Mouse (Mus musculus) adrenal gland, adult 18-20 months (tissue): ENCODE measurements around the gene Crkl. TPM values are rescaled to one million over a fixed set of nuclear protein-coding genes. Genes with fewer than 3 reads are reported as not detected.

Experiments used
- DNase-seq, 2 experiments: peaks; one replicate each; pipeline ENCODE4 v3.0.0; 2021 to 2022; ENCODE audit warnings: low spot score in 2 of 2
- long read RNA-seq, 2 experiments: library from polyadenylated mRNA; stranded (forward); transcript quantifications; one replicate each; pipeline ENCODE4 v2.0.0; 2021
- total RNA-seq, 2 experiments: library from RNA; stranded (reverse); gene quantifications; 1 replicate in 1 of 2; 2 replicates in 1 of 2; pipeline ENCODE4 v1.2.3; 2021

Gene Crkl
- 10 to 100 TPM; 38.3 to 39.2 TPM for total RNA-seq
- long read RNA-seq, experiment 1, full-length matches to known transcripts: 9 of 9 reads
- long read RNA-seq, experiment 1, partial matches to known transcripts: 0 of 9 reads
- long read RNA-seq, experiment 1, other reads (novel, unspliced or antisense): 0 of 9 reads
- long read RNA-seq, experiment 2, full-length matches to known transcripts: 4 of 12 reads
- long read RNA-seq, experiment 2, partial matches to known transcripts: 1 of 12 reads
- long read RNA-seq, experiment 2, other reads (novel, unspliced or antisense): 7 of 12 reads

GRCm38 (mm10) chr16:17451541-17452372 lies at the start of gene Crkl:
Gene Crkl, plus strand, starts transcription at chr16:17451987.
- DNase-seq: peak; percentile 97

GRCm38 (mm10) chr16:17402855-17403254 lies 48.9 kb upstream of the Crkl start:
- peak in 1 of 2 experiments; percentile 38 for DNase-seq

GRCm38 (mm10) chr16:17405271-17405696 lies 46.5 kb upstream of the Crkl start:
- peak; percentile 69 to 71 for DNase-seq

DNA sequence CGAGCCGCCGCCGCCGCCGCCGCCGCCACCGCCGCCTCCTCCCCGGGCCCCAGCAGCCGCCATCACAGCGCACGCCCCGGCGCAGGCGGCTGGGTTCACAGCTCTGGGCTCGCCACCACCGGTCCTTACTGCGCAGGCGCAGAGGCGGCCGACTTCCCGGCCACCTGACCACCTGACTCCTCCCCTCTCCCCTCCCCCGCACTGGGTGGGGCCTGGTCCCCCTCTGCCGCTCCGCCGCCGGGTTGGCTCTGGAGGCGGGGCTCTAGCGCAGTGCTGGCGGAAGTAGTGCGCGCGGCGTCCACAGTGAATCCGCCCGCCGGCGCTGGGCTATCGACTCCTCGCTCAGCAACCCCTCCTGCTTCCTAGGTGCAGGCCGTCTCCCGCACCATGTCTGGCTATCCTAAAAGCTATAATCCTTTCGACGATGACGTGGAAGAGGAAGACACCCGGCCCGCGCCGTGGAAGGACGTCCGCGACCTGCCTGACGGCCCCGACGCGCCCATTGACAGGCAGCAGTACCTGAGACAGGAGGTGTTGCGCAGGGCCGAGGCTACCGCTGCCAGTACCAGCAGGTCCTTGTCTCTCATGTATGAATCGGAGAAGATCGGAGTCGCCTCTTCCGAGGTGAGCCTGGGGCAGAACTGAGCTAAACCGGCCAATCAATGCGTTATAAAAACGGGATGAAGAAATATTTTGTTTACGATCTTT lies 45.9 kb upstream of the Crkl start, which contains the start of the genes Snap29 and Pi4ka:
Gene Snap29 (plus strand): TSS at position 251 of the 708 bp plus-strand sequence.
Gene Pi4ka (minus strand): TSS at position 579 of the 708 bp plus-strand sequence.
- DNase-seq: peak; percentile 100

DNA sequence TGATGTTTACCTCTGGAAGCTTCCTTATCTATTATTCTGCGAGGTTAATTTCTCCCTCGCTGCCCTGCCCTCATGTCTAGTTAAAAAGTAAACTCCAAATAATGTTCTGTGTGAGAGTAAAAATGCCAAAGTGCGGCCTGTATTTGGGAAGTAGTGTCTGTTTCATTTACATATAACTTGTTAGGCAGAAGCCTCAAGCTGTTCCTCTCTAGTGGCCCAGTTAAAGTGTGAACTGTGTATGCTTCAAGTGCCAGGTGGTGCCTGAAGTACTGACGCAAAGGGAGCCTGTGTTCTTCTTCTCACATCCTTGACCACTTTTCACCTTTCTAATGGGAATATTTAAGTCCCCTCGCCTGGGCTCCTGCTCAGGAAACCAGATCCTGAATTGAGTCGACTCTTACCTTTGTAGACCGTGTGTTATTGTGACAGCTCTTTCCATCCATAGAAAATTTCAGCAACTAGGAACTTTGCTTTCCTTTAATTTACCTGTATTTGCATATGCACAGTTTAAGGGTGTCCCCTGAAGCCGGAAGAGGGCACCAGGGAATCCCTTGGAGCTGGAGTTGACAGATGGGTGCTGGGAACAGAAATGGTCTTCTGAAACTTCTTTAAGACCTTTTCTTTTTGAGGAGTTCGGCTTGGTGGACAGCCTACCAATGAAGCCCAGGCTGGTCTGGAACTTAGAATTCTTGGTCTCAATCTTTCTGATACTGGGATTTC lies 45.1 kb upstream of the Crkl start:
- no peak for DNase-seq

DNA sequence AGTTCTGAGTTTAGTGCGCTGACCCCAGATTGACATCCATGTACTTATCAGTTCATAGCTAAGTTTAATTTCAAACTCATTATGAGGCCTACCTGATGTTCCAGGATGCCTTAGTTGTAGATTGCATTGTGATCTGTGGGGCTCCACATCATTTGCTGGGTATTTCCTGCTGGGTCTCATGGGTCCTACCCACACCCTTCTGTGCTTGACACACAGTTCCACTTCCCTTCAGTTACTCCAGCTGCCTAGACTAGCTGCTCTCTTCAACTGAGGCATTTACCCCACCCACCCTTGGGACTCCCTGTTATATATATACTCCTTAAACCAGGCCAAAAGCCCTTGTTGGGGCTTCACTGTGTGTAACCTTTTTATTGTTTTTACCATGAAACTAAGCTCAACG lies 42.7 kb upstream of the Crkl start:
- no peak for DNase-seq

- no peak for DNase-seq
These were observed 41.6 kb upstream of the Crkl start for GRCm38 (mm10) chr16:17410209-17410608.

DNA sequence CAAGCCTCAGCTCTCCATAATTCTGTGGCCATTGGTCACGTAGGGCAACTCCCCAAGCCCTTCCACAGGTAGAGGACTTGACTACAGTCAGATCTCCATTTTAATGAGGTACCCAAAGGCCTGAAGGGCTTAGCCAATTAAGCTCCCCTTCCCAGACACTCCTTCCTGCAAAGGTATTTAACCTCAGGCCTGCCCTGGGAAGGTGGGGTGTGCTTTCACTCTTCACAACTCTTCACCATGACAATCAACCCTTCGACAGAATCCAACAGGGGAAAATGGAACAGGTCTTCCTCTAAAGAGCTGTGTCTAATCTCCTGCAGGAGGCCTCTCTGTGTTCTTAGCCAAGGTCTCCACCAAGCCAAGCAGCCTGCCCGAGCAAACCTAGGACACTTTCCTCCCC lies 28.8 kb upstream of the Crkl start:
- DNase-seq: no peak

- DNase-seq: no peak
These were observed 19.2 kb upstream of the Crkl start for GRCm38 (mm10) chr16:17432576-17432975.

DNA sequence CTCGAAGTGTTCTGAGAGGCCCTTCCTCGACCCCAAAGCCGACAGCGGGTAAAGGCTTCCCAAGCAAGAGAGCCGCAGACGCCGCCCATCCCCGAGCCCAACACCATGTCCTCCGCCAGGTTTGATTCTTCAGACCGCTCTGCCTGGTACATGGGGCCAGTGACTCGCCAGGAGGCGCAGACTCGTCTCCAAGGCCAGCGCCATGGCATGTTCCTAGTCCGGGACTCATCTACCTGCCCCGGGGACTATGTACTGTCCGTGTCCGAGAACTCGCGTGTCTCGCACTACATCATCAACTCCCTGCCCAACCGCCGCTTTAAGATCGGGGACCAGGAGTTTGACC lies 557 bp downstream of the Crkl start:
- DNase-seq: peak in 1 of 2 experiments; percentile 46

DNA sequence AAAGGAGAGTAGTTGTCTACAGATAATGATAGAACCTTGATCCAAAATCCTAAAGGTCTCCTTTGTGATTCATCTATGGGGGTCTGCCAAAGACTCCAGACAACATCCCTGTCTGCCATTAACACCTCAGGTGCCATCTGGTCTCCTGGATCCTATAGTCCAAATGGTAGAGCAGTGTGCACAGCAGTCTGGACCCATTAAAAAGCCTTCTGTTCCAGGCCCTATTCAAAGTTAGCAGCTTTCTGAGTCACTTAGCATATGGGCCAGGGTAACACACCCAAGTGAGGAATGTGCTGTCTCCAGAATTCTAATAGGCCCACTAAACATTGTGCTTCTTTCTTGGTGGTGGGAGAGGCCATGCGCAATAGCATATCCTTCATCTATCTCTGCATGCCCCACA lies 5.1 kb downstream of the Crkl start:
- no peak for DNase-seq

- DNase-seq: no peak
These were observed 8.5 kb downstream of the Crkl start for GRCm38 (mm10) chr16:17460254-17460653.

GRCm38 (mm10) chr16:17461596-17461995 lies 9.8 kb downstream of the Crkl start:
- no peak for DNase-seq

GRCm38 (mm10) chr16:17463184-17463583 lies 11.4 kb downstream of the Crkl start:
- DNase-seq: no peak

DNA sequence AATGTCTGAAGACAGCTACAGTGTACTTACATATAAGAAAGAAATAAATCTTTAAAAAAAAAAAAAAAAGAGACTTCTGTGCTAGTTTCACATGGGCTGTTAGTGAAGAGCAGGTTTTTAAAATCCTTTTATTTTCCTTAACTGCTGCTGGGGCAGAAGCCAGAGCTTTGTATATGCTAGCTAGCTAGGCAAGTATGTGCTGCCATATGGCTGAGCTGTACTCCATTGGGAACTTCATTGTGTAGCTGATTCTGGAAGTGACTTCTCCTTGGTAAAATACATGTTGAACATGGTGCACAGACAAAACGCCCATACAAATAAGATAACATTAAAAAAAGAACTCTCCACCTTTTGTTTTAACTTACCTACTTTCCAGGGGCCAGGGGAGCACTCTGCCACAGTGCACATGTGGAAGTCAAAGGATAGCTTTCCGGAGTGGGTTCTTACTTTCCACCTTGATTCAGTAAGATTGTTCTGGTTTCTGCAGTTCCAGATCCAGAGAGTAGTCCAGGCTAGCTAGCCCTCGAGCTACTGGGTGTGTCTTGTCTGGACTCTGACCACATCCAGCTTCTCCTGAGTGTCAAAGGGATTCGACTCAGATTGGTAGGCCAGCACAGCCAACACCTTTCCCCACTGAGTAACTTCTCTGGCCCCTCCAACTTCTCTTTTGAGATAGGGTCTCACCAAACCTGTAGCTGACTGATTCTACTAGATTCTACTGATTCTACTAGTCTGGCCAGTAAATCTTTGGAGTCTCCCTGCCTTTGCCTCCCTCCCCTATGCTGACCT lies 15.3 kb downstream of the Crkl start:
- no peak for DNase-seq

- no peak for DNase-seq
These were observed 20.7 kb downstream of the Crkl start for GRCm38 (mm10) chr16:17472498-17472897.

- peak in 1 of 2 experiments; percentile 20 for DNase-seq
These were observed 22.3 kb downstream of the Crkl start for GRCm38 (mm10) chr16:17474091-17474490.

DNA sequence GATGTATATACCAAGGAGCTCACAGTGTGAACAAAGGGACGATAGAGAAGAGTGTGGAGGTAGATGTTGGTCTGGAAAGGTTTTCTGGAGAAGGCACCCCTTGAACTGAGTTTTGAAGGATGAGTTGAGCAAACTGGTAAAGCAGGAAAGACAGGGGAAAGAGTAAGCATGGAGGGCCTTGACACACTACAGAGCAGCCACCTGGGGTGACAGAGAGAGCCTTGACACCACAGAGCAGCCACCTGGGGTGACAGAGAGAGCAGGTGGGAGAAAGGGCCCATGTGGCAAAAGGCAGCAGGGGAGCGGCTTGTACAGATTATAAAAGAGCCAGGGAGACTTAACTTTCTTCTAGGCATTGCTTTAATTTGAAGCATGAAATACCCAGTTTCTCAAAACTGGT lies 23.0 kb downstream of the Crkl start:
- DNase-seq: no peak

DNA sequence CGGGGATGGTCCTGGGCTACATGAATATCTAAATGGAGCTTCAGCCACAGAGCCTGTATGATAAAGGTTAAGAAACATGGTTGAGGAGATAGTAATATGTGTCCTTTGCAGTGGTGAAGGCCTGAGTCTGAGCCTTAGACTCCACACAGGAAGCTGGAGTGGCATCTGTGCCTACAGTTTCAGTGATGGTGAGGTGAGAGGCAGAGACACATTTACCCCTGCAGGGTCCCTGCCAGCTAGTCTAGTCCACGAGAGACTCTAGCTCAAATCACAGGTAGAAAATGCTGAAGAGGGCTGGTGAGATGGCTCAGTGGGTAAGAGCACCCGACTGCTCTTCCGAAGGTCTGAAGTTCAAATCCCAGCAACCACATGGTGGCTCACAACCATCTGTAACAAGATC lies 23.5 kb downstream of the Crkl start:
- no peak for DNase-seq

DNA sequence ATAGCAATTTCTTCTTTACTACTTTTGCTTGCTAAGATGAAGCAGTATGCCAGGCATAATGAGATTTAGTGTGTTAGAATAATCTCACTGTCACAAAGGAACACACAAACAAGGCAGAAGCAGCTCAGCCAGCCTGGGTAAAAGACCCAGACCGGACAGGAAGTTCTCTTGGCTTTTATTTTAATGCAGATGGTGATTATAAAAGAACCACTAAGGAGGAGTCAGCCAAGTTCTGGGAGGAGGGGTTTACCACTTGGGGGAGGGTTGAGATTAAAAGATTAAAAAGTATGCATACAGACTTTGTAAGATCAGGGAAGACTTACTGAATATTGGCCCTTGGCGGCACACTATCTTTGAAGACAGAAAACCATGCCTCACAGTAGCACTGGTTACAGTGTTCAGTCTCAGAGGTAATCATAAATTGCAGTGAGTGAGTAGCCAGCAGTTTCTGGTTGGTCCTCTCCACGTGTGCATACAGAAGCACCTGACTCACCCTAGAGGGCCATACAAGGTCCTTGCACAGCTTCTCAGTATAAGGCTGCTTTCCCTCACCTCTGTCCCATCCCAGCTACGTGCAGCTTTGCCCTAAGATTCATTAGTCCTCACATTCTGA lies 26.6 kb downstream of the Crkl start:
- no peak for DNase-seq
